Mouse (Mus musculus): ENCODE data around the gene Gm5134. TPM values are rescaled to one million over a fixed set of nuclear protein-coding genes. Genes with fewer than 3 reads are reported as not detected.

Gm5134 gene
- total RNA-seq, 2 experiments from 2014 or later: not detected

DNA sequence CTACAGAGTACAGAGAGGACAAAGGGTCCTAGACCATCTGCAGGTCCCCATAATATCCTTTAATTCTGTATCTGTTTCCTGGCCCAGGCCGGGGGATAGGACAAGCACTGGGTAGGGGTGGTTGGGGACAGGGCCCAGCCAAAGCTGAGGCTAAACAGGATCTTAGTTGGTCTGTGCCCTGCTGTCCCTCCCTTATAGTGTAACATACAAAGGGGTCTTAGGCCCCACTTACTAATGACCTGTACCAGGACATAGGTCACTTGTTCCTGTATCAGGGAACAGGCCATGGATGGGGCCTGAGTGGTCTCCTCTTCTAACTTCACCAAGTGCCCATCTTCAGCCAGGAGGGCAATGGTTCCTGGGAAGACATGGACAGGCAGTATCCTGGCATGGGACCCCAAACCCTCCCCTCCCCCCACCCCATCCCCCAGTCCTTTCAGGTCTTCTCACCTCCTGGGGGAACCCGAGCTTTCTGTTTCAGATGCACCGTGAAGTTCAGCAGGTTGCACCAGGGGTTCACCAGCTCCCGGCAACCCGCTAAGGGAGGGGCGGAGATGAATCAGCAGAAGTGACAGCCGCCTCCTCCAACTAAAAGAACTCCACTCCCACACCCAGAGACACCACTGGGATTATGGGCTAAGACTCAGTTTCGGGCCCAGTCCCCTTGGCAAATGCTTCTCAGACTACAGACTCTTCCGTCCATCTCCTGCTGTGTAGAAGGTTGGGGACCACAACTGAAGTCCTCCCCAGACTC is 14.7 kb upstream of the Gm5134 start:
- intact Hi-C loops (cut with DNase I): no loop called here
- no peak for DNase-seq

DNA sequence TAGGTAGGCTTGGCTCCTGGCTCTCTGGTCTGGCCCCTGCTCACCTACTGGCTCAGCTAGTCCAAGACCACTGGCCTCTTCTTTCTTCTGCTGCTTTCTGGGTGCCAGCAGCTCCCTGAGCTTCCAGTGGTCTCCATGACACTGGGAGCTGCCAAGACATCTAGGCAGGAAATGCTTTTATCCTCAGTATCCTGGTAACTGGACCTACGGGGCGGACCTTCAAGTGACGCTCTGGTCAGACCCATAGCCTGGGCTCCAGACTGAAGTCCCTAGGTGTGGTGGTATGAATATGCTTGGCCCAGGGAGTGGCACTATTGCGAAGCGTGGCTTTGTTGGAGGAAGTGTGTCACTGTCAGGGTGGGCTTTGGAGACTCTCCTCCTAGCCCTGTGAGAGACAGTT is 13.8 kb upstream of the Gm5134 start, which contains the start of gene Gm867:
Gene Gm867 (minus strand): TSS at position 153 of the 400 bp plus-strand sequence.
- intact Hi-C loops (cut with DNase I): no loop called here
- no peak for DNase-seq

GRCm38 (mm10) chr10:75941042-75941824 is 13.1 kb upstream of the Gm5134 start:
- intact Hi-C loops (cut with DNase I): no loop called here
- no peak for DNase-seq

GRCm38 (mm10) chr10:75942736-75943477 is 11.4 kb upstream of the Gm5134 start, which contains the start of gene Vpreb3:
TSS of gene Vpreb3 (plus strand) at chr10:75943057.
- intact Hi-C loops (cut with DNase I): no loop called here
- DNase-seq: no peak

GRCm38 (mm10) chr10:75944066-75944772 is 10.1 kb upstream of the Gm5134 start:
- intact Hi-C loops (cut with DNase I): no loop called here

GRCm38 (mm10) chr10:75945213-75945612 is 9.1 kb upstream of the Gm5134 start:
- DNase-seq: no peak
- intact Hi-C loops (cut with DNase I): no loop called here

More at GRCm38 (mm10) chr10:75944066-75944772, 10.1 kb upstream of the Gm5134 start:
- no peak for DNase-seq

- intact Hi-C loops (cut with DNase I): no loop called here
These were observed 8.4 kb upstream of the Gm5134 start for GRCm38 (mm10) chr10:75945896-75946295.

GRCm38 (mm10) chr10:75948079-75948478 is 6.2 kb upstream of the Gm5134 start:
- no peak for DNase-seq
- intact Hi-C loops (cut with DNase I): no loop called here

More at GRCm38 (mm10) chr10:75945896-75946295, 8.4 kb upstream of the Gm5134 start:
- DNase-seq: no peak

DNA sequence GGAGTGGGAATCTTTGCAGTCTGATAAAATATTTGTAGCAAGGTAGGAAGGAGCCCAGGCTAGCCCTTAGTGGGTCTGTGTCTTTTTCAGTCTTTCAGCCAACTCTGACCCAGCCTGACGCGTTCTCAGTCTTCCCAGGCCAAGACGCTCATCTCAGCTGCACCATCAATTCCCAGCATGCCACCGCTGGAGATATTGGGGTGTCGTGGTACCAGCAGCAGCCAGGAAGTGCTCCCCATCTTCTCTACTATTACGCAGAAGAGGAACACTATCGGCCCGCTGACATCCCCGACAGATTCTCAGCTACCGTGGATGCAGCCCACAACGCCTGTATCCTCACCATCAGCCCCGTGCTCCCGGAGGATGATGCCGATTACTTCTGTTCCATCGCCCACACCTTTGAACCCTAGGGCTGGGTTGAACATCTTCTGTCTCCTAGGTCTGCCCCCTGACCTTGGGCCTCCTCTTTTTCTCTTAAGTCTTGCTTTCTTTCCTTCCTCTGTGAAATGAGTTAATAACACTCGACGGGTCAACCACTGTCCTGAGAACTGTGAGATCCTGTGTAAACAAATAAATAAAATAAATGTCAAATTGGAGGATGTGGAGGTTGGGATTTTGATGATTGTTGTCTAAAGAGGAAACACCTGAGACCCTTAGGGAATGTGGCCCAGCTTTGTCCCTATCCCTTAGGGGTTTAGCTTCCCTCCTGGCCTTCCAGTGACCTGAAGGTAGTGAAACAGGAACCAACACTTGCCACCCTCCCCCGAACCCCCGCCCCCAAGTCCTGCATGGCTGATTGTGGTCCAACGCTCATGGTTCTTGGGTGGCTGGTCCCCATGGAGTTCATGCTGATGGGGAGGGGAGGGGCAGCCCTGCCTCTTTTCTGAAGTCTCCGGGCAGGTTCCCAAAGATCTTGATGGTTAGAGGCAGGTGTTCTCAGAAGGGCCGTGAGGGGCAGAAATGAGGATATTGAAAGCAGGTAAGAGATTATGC is 5.0 kb upstream of the Gm5134 start:
- DNase-seq: no peak
- intact Hi-C loops (cut with DNase I): loop anchor here (5.0 to 10.0 kb wide), 3 partner anchors 52 to 365 kb away; partner anchors contain the start of gene Ggt5

GRCm38 (mm10) chr10:75950791-75951210 is 3.5 kb upstream of the Gm5134 start:
- no peak for DNase-seq
- intact Hi-C loops (cut with DNase I): loop anchor here (5.0 to 10.0 kb wide), 3 partner anchors 54 to 366 kb away; partner anchors contain the start of gene Ggt5

GRCm38 (mm10) chr10:75951424-75952050 is 2.8 kb upstream of the Gm5134 start:
- DNase-seq: peak; percentile 38

GRCm38 (mm10) chr10:75973846-75974245 is 19.5 kb downstream of the Gm5134 start:
- DNase-seq: no peak
- intact Hi-C loops (cut with DNase I): loop anchor here (10.0 kb wide), 1 partner anchor 231 kb away; no protein-coding TSS in a partner anchor

More at GRCm38 (mm10) chr10:75951424-75952050, 2.8 kb upstream of the Gm5134 start:
- intact Hi-C loops (cut with DNase I): loop anchor here (5.0 to 10.0 kb wide), 3 partner anchors 54 to 367 kb away; partner anchors contain the start of gene Ggt5

- intact Hi-C loops (cut with DNase I): loop anchor here (10.0 kb wide), 1 partner anchor 230 kb away; no protein-coding TSS in a partner anchor
- DNase-seq: no peak
These were observed 20.9 kb downstream of the Gm5134 start for GRCm38 (mm10) chr10:75975216-75975615.

GRCm38 (mm10) chr10:75978119-75978834 is 24.0 kb downstream of the Gm5134 start:
- peak; percentile 27 for DNase-seq
- intact Hi-C loops (cut with DNase I): loop anchor here (10.0 kb wide), 1 partner anchor 227 kb away; no protein-coding TSS in a partner anchor

DNA sequence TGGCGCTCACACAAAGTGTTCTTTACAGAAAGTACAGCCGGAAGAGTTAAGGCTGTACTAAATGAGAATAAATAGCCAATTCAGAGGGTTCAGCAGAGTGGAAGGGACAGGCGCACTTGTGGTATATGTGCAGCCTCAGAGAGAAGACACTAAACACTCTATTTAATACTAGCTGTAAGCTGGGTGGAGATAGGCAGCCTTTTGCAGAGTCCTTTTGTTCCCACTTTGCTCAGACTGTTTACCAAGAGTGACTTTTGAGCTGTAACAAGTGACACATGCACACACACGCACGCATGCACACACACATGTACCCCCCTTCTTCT is 24.5 kb downstream of the Gm5134 start:
- intact Hi-C loops (cut with DNase I): loop anchor here (10.0 kb wide), 1 partner anchor 226 kb away; no protein-coding TSS in a partner anchor
- DNase-seq: no peak

GRCm38 (mm10) chr10:75979432-75979831 is 25.1 kb downstream of the Gm5134 start:
- no peak for DNase-seq
- intact Hi-C loops (cut with DNase I): loop anchor here (10.0 kb wide), 1 partner anchor 225 kb away; no protein-coding TSS in a partner anchor

DNA sequence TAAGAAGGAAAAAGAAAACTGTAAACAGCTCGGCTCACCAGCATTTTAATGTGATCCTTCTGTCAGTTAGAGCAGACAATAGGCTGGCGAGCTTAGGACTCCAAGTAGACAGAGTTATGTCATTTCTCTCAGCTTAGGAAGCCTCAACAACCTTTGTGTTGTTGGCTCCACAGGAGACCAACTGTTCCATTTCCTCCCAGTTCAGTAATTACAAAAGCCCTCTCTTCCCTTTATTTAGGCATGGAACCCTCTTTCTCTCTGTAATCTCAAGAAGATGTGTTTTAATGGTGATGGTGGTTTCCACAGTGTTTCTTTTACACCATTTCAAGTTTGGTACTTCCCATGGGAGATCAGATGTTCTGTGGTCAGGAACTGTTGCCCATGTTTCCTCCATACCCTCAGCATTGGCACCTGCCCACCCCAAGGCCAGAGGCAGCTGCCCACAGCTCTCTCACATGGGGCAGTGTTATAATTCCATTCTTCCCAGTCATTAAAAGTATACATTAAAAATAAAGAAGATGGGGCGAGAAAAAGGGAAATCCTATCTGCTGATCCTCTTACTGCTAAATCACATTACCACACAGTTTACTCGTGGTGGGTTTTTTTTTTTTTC is 36.2 kb downstream of the Gm5134 start:
- intact Hi-C loops (cut with DNase I): no loop called here
- no peak for DNase-seq

Measured in left cerebral cortex, postnatal 4 days (tissue).